Mouse (Mus musculus): ENCODE measurements around the gene Mocs1. TPM values are rescaled to one million over a fixed set of nuclear protein-coding genes. Genes with fewer than 3 reads are reported as not detected.

The Mocs1 gene
- polyA plus RNA-seq, 2 experiments from 2014 or later, result 12.4 to 13.7 TPM

GRCm38 (mm10) chr17:49484435-49484834 is 56.3 kb downstream of the Mocs1 start:
- no peak for ATAC-seq

GRCm38 (mm10) chr17:49489098-49489497 is 60.9 kb downstream of the Mocs1 start:
- ATAC-seq, result no peak

DNA sequence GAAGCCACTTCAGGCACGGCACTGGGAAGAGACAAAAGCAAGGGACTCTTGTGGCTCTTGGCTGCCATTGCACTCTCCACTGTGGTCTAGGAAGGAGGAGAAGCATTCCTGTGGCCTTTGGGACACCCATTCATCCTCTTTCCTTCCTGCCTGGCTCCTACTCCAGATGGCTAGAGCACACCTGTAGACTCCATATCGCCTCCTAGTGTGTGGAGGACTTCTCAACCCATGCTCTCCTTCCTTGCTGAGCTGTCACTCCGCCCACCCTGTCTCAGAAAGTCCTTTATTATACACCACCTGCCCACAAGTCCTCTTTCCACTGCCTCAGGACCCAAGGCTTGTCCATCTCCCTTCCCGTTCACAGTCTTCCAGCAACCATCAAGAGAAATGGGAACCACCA is 65.1 kb downstream of the Mocs1 start:
- no peak for ATAC-seq

GRCm38 (mm10) chr17:49498169-49498568 is 70.0 kb downstream of the Mocs1 start:
- ATAC-seq, result no peak

DNA sequence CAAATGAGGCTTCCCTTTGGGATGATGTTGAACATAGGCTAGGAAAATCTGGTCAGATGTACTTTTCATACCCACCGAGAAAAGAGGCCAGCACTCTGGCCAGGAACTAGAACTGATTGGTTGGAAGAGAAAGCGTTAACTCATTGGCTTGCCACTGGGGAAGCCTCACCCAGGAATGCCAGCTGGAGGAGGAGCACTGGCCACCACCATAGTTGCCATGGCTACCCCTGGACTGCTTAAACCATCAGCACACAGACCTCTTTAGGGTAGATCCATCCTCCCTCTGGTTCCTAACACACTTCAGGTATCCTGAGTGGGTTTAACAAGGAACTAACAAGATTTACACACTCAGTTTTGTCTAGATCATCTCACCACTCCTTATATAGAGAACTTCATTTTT is 71.5 kb downstream of the Mocs1 start:
- no peak for ATAC-seq

DNA sequence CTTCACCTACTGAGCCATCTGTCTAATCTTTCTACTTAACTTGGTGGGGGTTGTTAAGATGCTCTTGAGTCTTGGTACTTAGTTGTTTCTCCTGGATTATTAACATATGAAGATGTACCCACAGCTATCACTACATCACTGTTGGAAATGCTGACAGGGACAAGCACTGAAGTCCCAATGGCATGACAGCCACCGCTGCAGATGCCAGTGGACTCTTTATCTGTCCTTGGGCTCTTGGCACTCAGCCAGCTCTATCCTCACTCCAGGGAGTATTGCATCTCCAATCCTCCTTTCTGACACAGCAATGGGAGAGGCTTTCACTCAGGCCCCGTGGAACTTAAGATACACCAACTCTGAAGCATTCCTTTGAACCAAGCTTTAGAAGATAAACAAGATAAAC is 72.1 kb downstream of the Mocs1 start:
- no peak for ATAC-seq

DNA sequence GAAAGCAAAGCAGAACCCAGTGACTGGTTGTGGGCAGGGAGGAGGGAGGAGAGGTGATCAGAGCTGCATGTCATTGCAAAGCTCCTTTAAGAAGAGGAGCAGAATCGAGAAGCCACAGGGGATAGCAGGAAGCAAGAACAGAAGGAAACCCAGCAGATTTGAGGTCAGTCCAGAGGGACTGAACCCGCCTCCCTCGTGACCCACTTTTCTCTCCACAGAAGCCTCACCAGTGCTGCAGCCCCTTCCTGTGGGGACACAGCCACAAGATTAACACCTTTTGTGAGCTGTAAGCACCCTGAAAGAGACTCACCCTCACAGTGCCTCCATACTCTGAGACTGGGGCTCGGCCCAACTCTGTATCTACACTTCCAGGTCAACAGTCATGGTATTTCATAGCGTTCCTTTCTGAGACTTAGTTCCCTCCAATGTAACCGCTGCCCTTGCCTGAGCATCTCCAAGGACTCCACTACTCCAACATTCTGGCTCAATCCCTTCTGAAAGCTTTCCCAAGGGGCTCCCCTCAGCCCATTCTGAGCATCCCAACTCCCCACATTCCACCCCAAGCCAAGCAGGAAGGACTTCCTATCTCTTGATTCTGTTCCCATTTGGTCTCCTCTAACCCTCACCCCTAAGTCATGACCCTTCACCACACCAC is 75.2 kb downstream of the Mocs1 start:
- ATAC-seq, result no peak

Other genes with a start within 250 kb of the Mocs1 start
- under 1 TPM in 1 of 2 experiments, not detected in 1; 0.04 TPM for gene Daam2, start 136.0 kb downstream of the Mocs1 start, polyA plus RNA-seq (2017; shearing (Covaris generic))
- gene Kif6, start 186.8 kb downstream of the Mocs1 start, polyA plus RNA-seq (2017; shearing (Covaris generic)), result not detected

Measured in CD4-positive, CD25-positive, alpha-beta regulatory T cell, adult 4 months (primary cell).